Mouse (Mus musculus): ENCODE data around the gene Slc4a1ap.

- no peak for TF ChIP-seq CTCF (IDR thresholded peaks at IDR 0.05; ENCODE audit: low read depth, low read length)
- TF ChIP-seq GATA1 (IDR thresholded peaks at IDR 0.05; ENCODE audit: borderline replicate concordance, low read length), result no peak
Observed at GRCm38 (mm10) chr5:31528560-31528959, 1.8 kb downstream of the Slc4a1ap start.
